In the genomic region with DNA sequence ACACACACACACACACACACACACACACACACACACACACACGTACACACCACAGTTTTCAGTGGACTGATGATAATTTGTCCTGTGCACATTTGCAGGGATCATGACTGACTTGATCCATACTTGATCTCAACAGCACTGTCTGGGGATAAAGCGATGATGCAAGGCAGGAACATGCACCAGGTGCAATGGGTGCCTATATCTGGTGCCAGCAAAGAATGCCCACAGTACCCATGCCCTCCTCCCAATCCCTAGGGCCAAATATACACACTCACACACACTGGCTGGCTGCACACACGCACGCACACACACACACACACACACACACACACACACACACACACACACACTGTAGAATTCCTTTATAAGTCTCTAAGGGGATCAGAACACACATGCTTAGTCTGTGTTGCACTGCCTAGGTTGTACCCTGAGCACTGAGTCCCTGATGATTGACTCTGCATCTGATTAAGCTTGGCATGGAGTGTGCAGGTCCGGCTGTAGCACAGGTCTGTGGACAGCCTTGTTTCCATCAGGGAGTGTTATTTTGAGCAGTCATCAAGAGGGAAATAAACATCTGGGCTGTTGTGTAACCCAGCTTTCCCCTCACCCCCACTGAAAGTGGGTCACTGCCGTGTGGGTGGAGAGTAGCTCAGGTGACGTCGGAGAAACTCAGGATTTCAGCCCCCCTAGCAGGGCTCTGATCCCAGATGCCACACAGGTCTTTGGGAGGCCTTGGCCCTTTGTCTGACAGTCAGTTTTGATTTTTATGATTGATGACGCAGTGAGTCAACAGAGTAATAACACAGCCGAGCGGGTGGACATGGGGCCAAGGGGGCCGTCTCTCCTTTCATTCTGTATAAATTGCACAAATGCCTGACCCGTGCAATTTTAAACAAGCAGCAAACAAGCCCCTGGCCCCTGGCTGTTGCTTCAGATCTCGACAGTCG, we compare ENCODE assay signal across 8 mouse cellular contexts.
DNase-seq lines count a peak whose midpoint lies in the region; ATAC-seq and TF ChIP-seq lines count a peak whose summit lies in the region.
"Had no signal": no experiment of that assay in that cellular context is flagged by ENCODE, and none has a peak within 500 bp of the region (broad histone marks: within the 10 kb centered on the region; RNA-seq: fewer than 3 reads in every experiment).

No protein-coding gene starts in this region.

- H3K9ac ChIP-seq in hindbrain, postnatal 0 days (replicated peaks; ENCODE audit: low read length): no peak overlapping the region
- no peak overlapping the region for H3K9ac ChIP-seq in lung, embryonic 14.5 days
- H3K9ac ChIP-seq: heart, embryonic 15.5 days had no signal

- no peak overlapping the region for H3K4me3 ChIP-seq in hindbrain, postnatal 0 days (ENCODE audit: low read length)
- H3K4me3 ChIP-seq in lung, embryonic 14.5 days (ENCODE audit: low read depth, low read length): no peak overlapping the region
- no peak overlapping the region for H3K4me3 ChIP-seq in left cerebral cortex, adult 2 months
- H3K4me3 ChIP-seq: heart, embryonic 15.5 days had no signal

- intact Hi-C loops in left cerebral cortex, adult 2 months (cut with DNase I): no loop called here

- H3K36me3 ChIP-seq in hindbrain, postnatal 0 days (ENCODE audit: insufficient read depth, low read length): no peaks in the 10 kb centered on the region
- H3K36me3 ChIP-seq in lung, embryonic 14.5 days (ENCODE audit: insufficient read depth): no peaks in the 10 kb centered on the region
- H3K36me3 ChIP-seq: heart, embryonic 15.5 days had no signal

- 0 out of 2 replicates have a peak, but pooled peaks have one; percentile 41 for ATAC-seq in hindbrain, postnatal 0 days
- ATAC-seq in lung, embryonic 14.5 days (ENCODE audit: insufficient read depth): peak; percentile 79

- no peak overlapping the region for H3K4me2 ChIP-seq in hindbrain, postnatal 0 days (ENCODE audit: low read depth, low read length)
- H3K4me2 ChIP-seq in lung, embryonic 14.5 days: 0 out of 2 replicates have a peak overlapping the region, but pooled peaks have one; percentile 36
- H3K4me2 ChIP-seq: heart, embryonic 15.5 days had no signal

- no peak for TF ChIP-seq CTCF in hindbrain, postnatal 0 days (IDR thresholded peaks at IDR 0.05; ENCODE audit: low read depth)
- TF ChIP-seq CTCF in lung, embryonic 14.5 days (IDR thresholded peaks at IDR 0.05; ENCODE audit: low read depth): no peak
- no peak for TF ChIP-seq CTCF in left cerebral cortex, adult 2 months (IDR thresholded peaks at IDR 0.05)

- H3K9me3 ChIP-seq in hindbrain, postnatal 0 days (ENCODE audit: low read length): no peaks in the 10 kb centered on the region
- no peaks in the 10 kb centered on the region for H3K9me3 ChIP-seq in lung, embryonic 14.5 days (ENCODE audit: low read depth, low read length)
- H3K9me3 ChIP-seq: heart, embryonic 15.5 days had no signal

- no peak overlapping the region for H3K27ac ChIP-seq in hindbrain, postnatal 0 days
- H3K27ac ChIP-seq in lung, embryonic 14.5 days (ENCODE audit: low read depth): no peak overlapping the region
- H3K27ac ChIP-seq in left cerebral cortex, adult 2 months: no peak overlapping the region
- H3K27ac ChIP-seq: heart, embryonic 15.5 days had no signal

- peak; percentile 32 for DNase-seq in 3T3-L1 (ENCODE audit: low read depth, low spot score)
- DNase-seq in adrenal gland, adult (ENCODE audit: inconsistent age in 2 of 2, low spot score in 1 of 2): peak; percentile 85 to 94
- peak; percentile 6 for DNase-seq in hindbrain, postnatal 0 days (ENCODE audit: low spot score)
- DNase-seq in lung, embryonic 14.5 days: peak; percentile 48
- DNase-seq in cerebellum, adult 9-11 months: no peak
- DNase-seq in right cerebral cortex, postnatal 10 days (ENCODE audit: low spot score in 2 of 2): no peak
- no peak for DNase-seq in left cerebral cortex, adult 2 months (ENCODE audit: extremely low spot score in 1 of 2, low spot score in 2 of 2)

- H3K27me3 ChIP-seq in hindbrain, postnatal 0 days (ENCODE audit: insufficient read depth, low read length): no peaks in the 10 kb centered on the region
- no peaks in the 10 kb centered on the region for H3K27me3 ChIP-seq in lung, embryonic 14.5 days (ENCODE audit: insufficient read depth, low read length)
- H3K27me3 ChIP-seq: heart, embryonic 15.5 days had no signal

- WGBS in hindbrain, postnatal 0 days: 56% methylated on average over 15 of the region's 15 CpGs
- whole genome bisulfite sequencing in lung, embryonic 14.5 days: 35% methylated on average over 15 of the region's 15 CpGs

- no peaks in the 10 kb centered on the region; the same call in 1 of the 2 replicates for H3K4me1 ChIP-seq in hindbrain, postnatal 0 days (ENCODE audit: insufficient read depth, low read length)
- H3K4me1 ChIP-seq in lung, embryonic 14.5 days (ENCODE audit: insufficient read depth): 0 out of 2 replicates have a peak, but pooled peaks cover 5% of the 10 kb centered on the region

Comparison
In these comparisons a context has a peak if more than half of its experiments do, and no peak if none do; other contexts are left out.
1. DNase-seq: peak in 3T3-L1 (single experiment), adrenal gland, adult (2 of 2), hindbrain, postnatal 0 days (single experiment) and lung, embryonic 14.5 days (single experiment); none in cerebellum, adult 9-11 months (single experiment), right cerebral cortex, postnatal 10 days (0 of 2) and left cerebral cortex, adult 2 months (0 of 2).